Mouse (Mus musculus) intestine, embryonic 16.5 days (tissue): ENCODE data around the gene Chkb. TPM values are rescaled to one million over a fixed set of nuclear protein-coding genes. Genes with fewer than 3 reads are reported as not detected.
A peak's percentile ranks its signal among the peaks of the same experiment; 100 is the strongest.
"Not testable (repeated sequence)": the region's sequence is repeated elsewhere in the genome, so short reads cannot be mapped to it uniquely, and the experiment has no call there.

ENCODE experiments used
- ATAC-seq: fragments of 200-750 bp; cut with Nextera tagmentation; 2 replicates; pipeline ENCODE4 v1.8.0; 2017; ENCODE audit warnings: moderate TSS enrichment, moderate library complexity
- H3K27ac ChIP-seq: fragments of 300-500 bp; sonication (generic); 2 replicates; pipeline ENCODE4 v1.5.1; 2014; ENCODE audit warnings: mild to moderate bottlenecking, low read length
- H3K27me3 ChIP-seq: fragments of 300-500 bp; sonication (generic); replicated peaks from 2 replicates; pipeline ENCODE4 v1.6.1; 2014; ENCODE audit warnings: low read length, control low read depth, mixed read lengths; ENCODE audit not compliant: control insufficient read depth, insufficient read depth
- H3K36me3 ChIP-seq: fragments of 300-500 bp; sonication (generic); 2 replicates; pipeline ENCODE4 v1.6.1; 2014; ENCODE audit warnings: low read length, control low read depth; ENCODE audit not compliant: control insufficient read depth, insufficient read depth
- H3K4me1 ChIP-seq: fragments of 300-500 bp; sonication (generic); 2 replicates; pipeline ENCODE4 v1.6.1; 2014; ENCODE audit warnings: low read length, control low read depth, mixed read lengths; ENCODE audit not compliant: control insufficient read depth, insufficient read depth
- H3K4me2 ChIP-seq: fragments of 300-500 bp; sonication (generic); 2 replicates; pipeline ENCODE4 v1.6.1; 2014; ENCODE audit warnings: low read depth, low read length, control low read depth
- H3K4me3 ChIP-seq: fragments of 300-500 bp; sonication (generic); 2 replicates; pipeline ENCODE4 v1.5.1; 2014; ENCODE audit warnings: mild to moderate bottlenecking, low read length
- H3K9ac ChIP-seq: fragments of 300-500 bp; sonication (generic); 2 replicates; pipeline ENCODE4 v1.6.1; 2014; ENCODE audit warnings: low read depth, low read length
- H3K9me3 ChIP-seq: fragments of 300-500 bp; sonication (generic); 2 replicates; pipeline ENCODE4 v1.6.1; 2016; ENCODE audit warnings: low read length, control low read depth; ENCODE audit not compliant: control insufficient read depth
- WGBS: fragments of 180-500 bp; shearing (Covaris S2); extraction: QIAGEN DNeasy Blood & Tissue Kit; methylation state at CpG from one replicate; pipeline ENCODE4 v1.1.7; 2014; 5-methylcytosine and 5-hydroxymethylcytosine counted together
- polyA plus RNA-seq: library from polyadenylated mRNA; unstranded; fragments of >200 nt; fragmentation: Nextera tagmentation; extraction: Ambion mirVana; gene quantifications from 2 replicates; pipeline ENCODE4 v1.2.1, GENCODE M21; 2015

Chkb gene
- polyA plus RNA-seq, 1 experiment from 2014 or later, result 63.7 TPM

DNA sequence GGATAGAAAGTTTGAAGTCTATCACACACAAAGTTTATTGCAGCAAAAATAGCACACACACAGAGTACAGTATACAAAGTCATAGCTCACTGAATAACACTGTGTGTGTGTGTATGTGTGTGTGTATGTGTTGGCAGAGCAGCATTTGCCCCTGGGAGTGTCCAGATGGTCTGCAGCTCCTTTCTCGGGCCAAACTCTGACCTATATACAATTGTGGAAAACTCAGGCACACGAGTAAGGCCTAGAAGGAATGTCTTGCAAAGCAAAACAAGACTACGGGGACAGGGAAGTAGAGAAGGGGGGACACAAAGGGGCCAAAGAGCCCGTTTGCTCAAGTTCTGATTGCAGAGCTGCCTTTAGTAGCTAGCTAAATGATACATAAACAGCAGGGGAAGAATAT, 3.2 kb upstream of the Chkb start:
- H3K36me3 ChIP-seq, result no peaks in the 10 kb centered on the region
- H3K27me3 ChIP-seq, result no peaks in the 10 kb centered on the region
- H3K27ac ChIP-seq, result no peak overlapping the region
- H3K4me2 ChIP-seq, result no peak overlapping the region
- 81% methylated on average over 4 of the region's 4 CpGs for WGBS
- ATAC-seq, result no peak
- peaks cover 9% of the 10 kb centered on the region for H3K4me1 ChIP-seq
- H3K9me3 ChIP-seq, result no peaks in the 10 kb centered on the region
- no peak overlapping the region for H3K4me3 ChIP-seq
- H3K9ac ChIP-seq, result no peak overlapping the region

DNA sequence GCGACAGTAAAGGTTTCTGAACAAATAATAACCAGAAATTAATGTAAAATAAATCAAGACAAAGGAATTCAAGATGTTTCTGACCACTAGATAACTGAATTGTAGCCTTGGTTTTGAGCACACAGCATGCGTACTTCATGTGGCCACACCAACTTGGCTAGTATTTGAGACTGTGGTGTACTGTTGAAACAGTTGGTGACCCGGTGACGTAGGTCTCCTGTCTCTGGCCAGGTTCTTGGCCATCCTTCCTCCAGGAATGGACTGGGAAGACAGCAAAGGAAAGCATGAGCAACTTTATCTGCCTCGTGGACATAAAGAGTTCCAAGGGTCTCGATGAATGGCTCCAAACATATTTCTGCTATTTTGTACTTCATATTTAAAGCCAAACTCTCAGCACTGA, 2.1 kb upstream of the Chkb start:
- no peak for ATAC-seq
- 94% methylated on average over 6 of the region's 6 CpGs for WGBS
- H3K27me3 ChIP-seq, result no peaks in the 10 kb centered on the region

DNA sequence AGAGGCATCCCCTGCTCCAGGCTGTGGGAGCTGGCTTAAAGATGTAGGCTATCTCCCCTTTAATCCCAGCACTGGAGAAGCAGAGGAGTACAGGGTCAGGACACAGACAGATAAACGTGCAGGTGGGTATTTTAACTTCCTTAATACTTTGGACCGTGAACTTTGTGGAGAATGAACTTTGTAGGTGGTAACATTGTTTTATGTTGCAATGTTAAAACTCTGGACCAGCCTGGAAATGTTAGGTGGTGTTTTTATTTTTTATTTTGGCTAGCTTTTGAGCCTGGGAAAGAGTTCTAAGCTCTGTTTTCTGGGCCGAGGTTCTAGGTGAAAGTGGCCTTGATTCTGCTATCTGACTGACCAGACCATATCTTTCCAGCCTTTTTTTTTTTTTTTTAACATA, 1.6 kb upstream of the Chkb start:
- Histone ChIP-seq H3K4me2 (no peak overlapping the region), H3K4me1 (peaks cover 9% of the 10 kb centered on the region), H3K9ac (no peak overlapping the region), H3K9me3 (no peaks in the 10 kb centered on the region), H3K36me3 (0 out of 2 replicates have a peak, but pooled peaks cover 4% of the 10 kb centered on the region), H3K27ac (0 out of 2 replicates have a peak overlapping the region, but pooled peaks have one; percentile 18), H3K27me3 (no peaks in the 10 kb centered on the region), H3K4me3 (no peak overlapping the region)
- WGBS, result 75% methylated on average over 3 of the region's 3 CpGs
- ATAC-seq, result no peak

More for the DNA sequence above, 2.1 kb upstream of the Chkb start:
- Histone ChIP-seq H3K4me3 (no peak overlapping the region), H3K27ac (0 out of 2 replicates have a peak overlapping the region, but pooled peaks have one; percentile 25), H3K9me3 (no peaks in the 10 kb centered on the region), H3K4me2 (no peak overlapping the region), H3K9ac (no peak overlapping the region), H3K4me1 (peaks cover 9% of the 10 kb centered on the region), H3K36me3 (no peaks in the 10 kb centered on the region)

DNA sequence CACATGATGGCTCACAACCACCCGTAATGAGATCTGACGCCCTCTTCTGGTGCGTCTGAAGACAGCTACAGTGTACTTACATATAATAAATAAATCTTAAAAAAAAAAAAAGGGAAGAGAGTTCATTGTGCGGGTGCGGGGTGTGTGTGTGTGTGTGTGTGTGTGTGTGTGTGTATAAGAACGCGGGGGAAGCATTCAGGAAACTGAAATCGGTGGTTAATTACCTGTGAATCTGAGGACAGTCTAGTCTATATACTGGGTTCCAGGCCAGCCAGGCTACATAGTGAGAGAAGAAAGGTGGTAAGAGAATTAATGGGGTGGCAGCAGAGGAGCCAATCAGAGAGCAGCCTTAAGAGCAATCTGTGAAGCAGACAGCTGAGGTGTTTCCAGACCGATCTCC, 1.1 kb upstream of the Chkb start:
- H3K27ac ChIP-seq, H3K4me3 ChIP-seq, H3K9me3 ChIP-seq, H3K9ac ChIP-seq, H3K27me3 ChIP-seq, ATAC-seq, H3K36me3 ChIP-seq: not testable (repeated sequence)
- H3K4me2 ChIP-seq, result peak overlapping the region; percentile 88; the same call in 1 of the 2 replicates
- peaks cover 12% of the 10 kb centered on the region for H3K4me1 ChIP-seq
- WGBS, result 76% methylated on average over 8 of the region's 9 CpGs

DNA sequence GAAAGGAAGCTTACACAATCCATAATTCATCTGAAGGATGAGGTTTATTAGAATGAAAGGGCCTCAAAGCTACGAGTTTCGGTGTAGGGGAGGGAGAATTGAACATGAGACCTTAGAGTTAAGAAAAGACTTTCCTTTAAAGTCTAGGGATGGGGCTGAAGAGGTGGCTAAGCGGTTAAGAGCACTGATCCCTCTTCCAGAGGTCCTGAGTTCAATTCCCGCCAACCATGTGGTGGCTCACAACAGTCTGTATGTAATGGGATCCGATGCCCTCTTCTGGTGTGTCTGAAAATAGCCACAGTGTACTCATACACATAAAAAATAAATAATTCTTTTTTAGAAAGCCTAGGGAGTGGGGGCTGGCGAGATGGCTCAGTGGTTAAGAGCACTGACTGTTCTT, 633 bp upstream of the Chkb start:
- Histone ChIP-seq H3K4me1 (peaks cover 12% of the 10 kb centered on the region), H3K27ac (peak overlapping the region; percentile 99), H3K36me3 (0 out of 2 replicates have a peak, but pooled peaks cover 4% of the 10 kb centered on the region), H3K4me2 (peak overlapping the region; percentile 88), H3K9ac (peak overlapping the region; percentile 87), H3K27me3 (no peaks in the 10 kb centered on the region), H3K9me3 (no peaks in the 10 kb centered on the region), H3K4me3 (peak overlapping the region; percentile 87)
- 46% methylated on average over 6 of the region's 6 CpGs for WGBS
- ATAC-seq, result no peak

DNA sequence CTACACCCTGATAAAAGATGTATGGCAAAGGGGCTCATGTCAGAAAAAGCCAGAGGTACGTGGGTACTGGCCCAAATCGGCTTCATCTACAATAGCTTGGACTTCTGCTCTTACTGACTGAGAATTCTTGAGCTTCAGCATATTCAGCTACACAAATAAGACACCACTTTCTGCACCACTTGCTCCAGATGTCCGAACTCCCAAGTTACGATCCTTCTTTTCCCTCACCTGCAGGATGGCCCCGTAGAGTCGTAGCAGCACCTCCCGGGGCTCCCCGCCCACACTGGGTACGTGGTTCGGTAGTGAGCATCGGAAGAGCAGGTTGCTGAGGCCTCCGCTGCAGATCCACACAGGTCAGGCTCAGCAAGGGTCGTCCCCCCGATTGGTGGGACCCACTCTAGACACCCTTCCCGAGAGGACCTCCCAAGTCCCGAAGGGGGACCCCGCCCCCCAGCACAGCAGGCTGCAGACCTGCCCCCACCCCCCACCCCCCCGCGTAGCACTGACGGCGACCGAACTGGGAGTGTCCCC, 822 bp downstream of the Chkb start:
- Histone ChIP-seq H3K9me3 (no peaks in the 10 kb centered on the region), H3K9ac (peak overlapping the region; percentile 87), H3K4me1 (peaks cover 12% of the 10 kb centered on the region), H3K4me3 (peak overlapping the region; percentile 87), H3K4me2 (peak overlapping the region; percentile 88), H3K36me3 (0 out of 2 replicates have a peak, but pooled peaks cover 4% of the 10 kb centered on the region), H3K27me3 (no peaks in the 10 kb centered on the region), H3K27ac (peak overlapping the region; percentile 25; the same call in 1 of the 2 replicates)
- WGBS, result 5% methylated on average over 22 of the region's 22 CpGs
- ATAC-seq, result peak; percentile 41

DNA sequence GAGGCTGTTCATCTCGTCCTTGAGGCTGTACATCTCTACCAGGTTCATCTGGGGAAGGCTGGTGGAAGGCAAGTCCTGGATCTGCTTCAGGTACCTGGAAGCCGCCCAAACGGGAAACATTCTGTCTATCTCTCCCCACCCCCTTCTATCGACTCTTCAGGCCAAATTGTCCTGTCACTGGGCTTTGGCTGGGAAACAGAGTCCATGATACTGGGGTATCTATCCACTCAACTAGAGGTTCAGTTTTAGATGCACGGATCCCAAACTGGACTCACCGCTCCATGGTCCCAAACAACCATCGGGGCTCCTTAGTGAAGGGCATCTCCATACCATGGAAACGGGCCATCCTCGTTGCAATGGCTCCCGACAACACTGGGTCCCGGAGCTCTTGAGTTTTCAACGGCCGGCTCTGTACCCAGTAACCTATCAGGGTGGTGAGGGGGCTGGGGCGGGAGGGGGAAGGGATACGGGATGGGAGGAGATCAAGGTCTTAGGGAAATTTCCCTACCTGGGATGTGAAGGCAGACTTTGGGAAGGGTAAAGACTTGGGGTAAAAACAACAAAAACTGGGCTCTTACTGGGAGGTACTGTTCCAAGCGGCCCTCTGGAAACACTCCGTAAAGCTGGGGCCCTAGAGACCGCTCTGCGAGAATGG, 1.4 kb downstream of the Chkb start:
- Histone ChIP-seq H3K27ac (no peak overlapping the region), H3K27me3 (no peaks in the 10 kb centered on the region), H3K4me1 (peaks cover 12% of the 10 kb centered on the region), H3K9ac (peak overlapping the region; percentile 87), H3K4me2 (peak overlapping the region; percentile 88), H3K9me3 (no peaks in the 10 kb centered on the region), H3K4me3 (peak overlapping the region; percentile 87), H3K36me3 (0 out of 2 replicates have a peak, but pooled peaks cover 4% of the 10 kb centered on the region)
- no peak for ATAC-seq
- 84% methylated on average over 19 of the region's 19 CpGs for WGBS

DNA sequence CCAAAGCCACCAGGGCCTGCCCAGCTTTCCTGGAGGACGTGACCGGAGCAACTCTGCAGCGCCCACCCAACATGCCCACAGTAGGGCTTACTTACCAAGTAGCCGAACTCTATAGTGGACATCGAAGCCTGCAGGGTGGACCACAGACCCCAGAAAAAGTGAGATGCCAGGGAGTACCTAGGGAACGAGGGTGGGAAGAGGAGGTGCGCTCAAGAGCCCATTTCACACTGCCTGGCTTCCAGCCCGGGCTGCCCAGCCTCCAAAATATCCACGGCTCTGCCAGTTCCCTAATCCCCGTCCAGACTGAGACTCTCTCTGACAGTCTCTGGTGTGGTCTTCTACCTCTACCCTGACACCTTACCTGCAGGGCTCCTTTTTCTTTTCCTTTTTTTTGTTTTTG, 3.0 kb downstream of the Chkb start:
- no peaks in the 10 kb centered on the region for H3K9me3 ChIP-seq
- no peak overlapping the region for H3K9ac ChIP-seq
- H3K4me3 ChIP-seq, result no peak overlapping the region
- ATAC-seq, result no peak
- H3K4me2 ChIP-seq, result no peak overlapping the region
- 0 out of 2 replicates have a peak, but pooled peaks cover 4% of the 10 kb centered on the region for H3K36me3 ChIP-seq
- H3K4me1 ChIP-seq, result peaks cover 12% of the 10 kb centered on the region
- no peaks in the 10 kb centered on the region for H3K27me3 ChIP-seq
- WGBS, result 93% methylated on average over 10 of the region's 10 CpGs
- H3K27ac ChIP-seq, result no peak overlapping the region

DNA sequence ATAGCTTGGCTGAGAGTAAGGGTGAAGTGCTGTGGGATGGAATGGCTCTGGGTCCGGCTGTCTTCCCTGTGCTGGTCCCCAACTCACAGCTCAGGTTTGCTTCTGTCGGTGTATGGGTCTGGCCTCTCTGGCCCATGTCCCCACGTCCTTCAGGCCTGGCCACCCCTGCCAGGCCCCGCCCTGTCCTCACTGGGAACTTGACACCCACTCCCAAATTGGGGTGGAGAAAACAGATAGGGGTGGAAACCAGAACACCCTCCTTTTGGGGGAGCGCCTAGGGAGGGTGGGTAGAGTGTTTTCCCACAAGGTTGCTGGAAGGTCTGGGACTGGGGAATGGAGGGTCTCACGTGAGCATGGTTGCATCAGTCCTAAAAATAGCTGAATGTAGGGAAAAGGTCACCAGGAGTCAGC, 4.0 kb downstream of the Chkb start, which contains the start of gene Cpt1b:
Cpt1b (minus strand) TSS at position 153 of the 411 bp plus-strand sequence.
- Histone ChIP-seq H3K9me3 (no peaks in the 10 kb centered on the region), H3K9ac (no peak within 1 kb of the TSS), H3K27ac (no peak within 1 kb of the TSS), H3K27me3 (no peaks in the 10 kb centered on the region), H3K4me2 (no peak within 1 kb of the TSS), H3K4me1 (peaks cover 7% of the 10 kb centered on the region; the same call in 1 of the 2 replicates), H3K36me3 (0 out of 2 replicates have a peak, but pooled peaks cover 4% of the 10 kb centered on the region), H3K4me3 (no peak within 1 kb of the TSS)
- no peak for ATAC-seq
- 41% methylated on average over 6 of the region's 6 CpGs for WGBS
